Mouse (Mus musculus): ENCODE measurements around the gene Mrto4.

DNA sequence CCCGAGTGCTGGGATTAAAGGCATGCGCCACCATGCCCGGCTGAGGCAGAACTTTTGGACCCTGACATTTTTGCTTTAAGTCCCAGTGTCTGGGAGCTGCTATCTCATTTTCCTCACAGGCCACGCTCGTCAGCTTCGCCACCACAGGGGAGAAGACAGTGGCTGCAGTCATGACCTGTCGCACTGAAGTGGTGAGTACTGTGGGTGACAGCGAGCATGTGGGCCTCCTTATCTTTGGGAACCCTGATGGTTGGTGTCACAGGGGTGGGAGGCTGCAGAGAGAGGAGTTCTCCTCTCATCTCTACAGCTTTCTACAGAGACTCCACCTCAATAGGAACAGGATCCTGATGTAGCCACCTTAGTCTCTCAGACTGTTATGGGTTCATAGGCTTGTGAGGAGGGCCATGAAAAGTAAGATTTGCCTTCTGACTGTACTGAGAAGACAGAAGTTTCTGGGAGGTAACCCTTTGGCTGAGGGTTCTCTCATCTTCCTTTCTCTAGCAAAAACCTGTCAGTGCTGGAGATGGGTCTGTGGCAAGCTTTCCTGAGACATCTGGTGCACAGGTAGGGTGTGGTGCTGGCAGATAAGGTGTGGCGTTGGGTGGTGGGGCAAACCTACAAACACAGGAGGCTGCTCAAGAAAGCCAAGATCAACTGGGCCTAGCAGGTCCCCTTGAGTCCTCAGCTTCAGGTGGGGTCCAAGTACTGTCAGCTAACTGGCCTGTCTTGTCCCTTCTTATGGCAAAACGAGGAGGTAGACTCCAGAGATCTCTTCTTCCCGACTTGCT lies 8.6 kb upstream of the Mrto4 start:
- TF ChIP-seq CTCF (IDR thresholded peaks at IDR 0.05) (no peak), EP300 (IDR thresholded peaks at IDR 0.05) (no peak)
